Mouse (Mus musculus) spleen, adult 12 weeks (tissue): ENCODE results near the gene Sgsm1.
"Not testable (repeated sequence)": the region's sequence is repeated elsewhere in the genome, so short reads cannot be mapped to it uniquely, and the experiment has no call there.

ENCODE experiments used
- DNase-seq: peaks from one replicate; pipeline ENCODE4 v3.0.0; 2022; ENCODE audit warnings: low spot score

Gene Sgsm1

GRCm38 (mm10) chr5:113310377-113311003 lies at the start of gene Sgsm1:
TSS of gene Sgsm1 (minus strand) at chr5:113310786.
- no peak for DNase-seq

- no peak for DNase-seq
Observed at GRCm38 (mm10) chr5:113358833-113359232, 48.2 kb upstream of the Sgsm1 start.

GRCm38 (mm10) chr5:113357656-113358055 lies 47.1 kb upstream of the Sgsm1 start:
- DNase-seq, result no peak

- no peak for DNase-seq
Observed at GRCm38 (mm10) chr5:113357186-113357585, 46.6 kb upstream of the Sgsm1 start, which contains the start of gene Aym1. TSS of gene Aym1 (plus strand) at chr5:113357294.

- DNase-seq, result no peak
Observed at GRCm38 (mm10) chr5:113354311-113354710, 43.7 kb upstream of the Sgsm1 start.

GRCm38 (mm10) chr5:113352636-113353035 lies 42.0 kb upstream of the Sgsm1 start:
- DNase-seq, result no peak

GRCm38 (mm10) chr5:113351768-113352167 lies 41.2 kb upstream of the Sgsm1 start:
- no peak for DNase-seq

GRCm38 (mm10) chr5:113349810-113350209 lies 39.2 kb upstream of the Sgsm1 start:
- DNase-seq, result no peak

GRCm38 (mm10) chr5:113349226-113349625 lies 38.6 kb upstream of the Sgsm1 start:
- DNase-seq, result no peak

- no peak for DNase-seq
Observed at GRCm38 (mm10) chr5:113348597-113348996, 38.0 kb upstream of the Sgsm1 start.

- no peak for DNase-seq
Observed at GRCm38 (mm10) chr5:113347593-113347992, 37.0 kb upstream of the Sgsm1 start.

- DNase-seq, result not testable (repeated sequence)
Observed at GRCm38 (mm10) chr5:113346651-113347050, 36.1 kb upstream of the Sgsm1 start.

- DNase-seq, result no peak
Observed at GRCm38 (mm10) chr5:113345781-113346180, 35.2 kb upstream of the Sgsm1 start.

GRCm38 (mm10) chr5:113344635-113345386 lies 34.2 kb upstream of the Sgsm1 start:
- DNase-seq, result no peak

- DNase-seq, result no peak
Observed at GRCm38 (mm10) chr5:113336281-113336680, 25.7 kb upstream of the Sgsm1 start.

- no peak for DNase-seq
Observed at GRCm38 (mm10) chr5:113335732-113336131, 25.1 kb upstream of the Sgsm1 start.

GRCm38 (mm10) chr5:113334621-113335530 lies 24.3 kb upstream of the Sgsm1 start:
- no peak for DNase-seq

- DNase-seq, result no peak
Observed at GRCm38 (mm10) chr5:113332899-113333298, 22.3 kb upstream of the Sgsm1 start.

GRCm38 (mm10) chr5:113332239-113332638 lies 21.7 kb upstream of the Sgsm1 start:
- no peak for DNase-seq

GRCm38 (mm10) chr5:113330202-113330601 lies 19.6 kb upstream of the Sgsm1 start:
- DNase-seq, result no peak

GRCm38 (mm10) chr5:113329463-113329862 lies 18.9 kb upstream of the Sgsm1 start:
- DNase-seq, result no peak
